Mouse (Mus musculus): Measurements from ENCODE around the gene Pex5.

- TF ChIP-seq CTCF (IDR thresholded peaks at IDR 0.05; ENCODE audit: low read depth, low read length) (no peak), POLR2A (IDR thresholded peaks at IDR 0.05; ENCODE audit: extremely low read depth, insufficient read depth, low read length) (no peak)
Measured at GRCm38 (mm10) chr6:124360549-124360948, 54.3 kb downstream of the Pex5 start.
